Comparison of ENCODE assay signal across 8 mouse cellular contexts in genomic region chr7:45627261-45627660, GRCm38 (mm10). TPM values are rescaled to one million over a fixed set of nuclear protein-coding genes. Genes with fewer than 3 reads are reported as not detected.
DNase-seq lines count a peak whose midpoint lies in the region; ATAC-seq and TF ChIP-seq lines count a peak whose summit lies in the region.

Gene Rasip1 (plus strand): TSS chr7:45627488.

- no peaks in the 10 kb centered on the region; the same call in 1 of the 2 replicates for H3K79me2 ChIP-seq in heart, adult 2 months (replicated peaks; ENCODE audit: control insufficient read depth, insufficient read depth, low read length)

- intact Hi-C loops in heart, adult 2 months (cut with DNase I) = loop anchor here (1.0 to 2.0 kb wide), 2 partner anchors 13 to 38 kb away; no protein-coding TSS in a partner anchor

- TF ChIP-seq CTCF in heart, adult 2 months (IDR thresholded peaks at IDR 0.05) = no peak
- TF ChIP-seq CTCF in kidney, adult 2 months (conservative IDR thresholded peaks at IDR 0.05; ENCODE audit: insufficient read depth, insufficient read length, low read depth, low read length) = no peak
- TF ChIP-seq CTCF in lung, postnatal 0 days (IDR thresholded peaks at IDR 0.05) = no peak

- H3K4me1 ChIP-seq in neural tube, embryonic 11.5 days (ENCODE audit: control insufficient read depth, insufficient read depth, low read length) = no peaks in the 10 kb centered on the region; the same call in 1 of the 2 replicates
- H3K4me1 ChIP-seq in heart, adult 2 months (ENCODE audit: control insufficient read depth, insufficient read depth, low read length) = peaks cover 2% of the 10 kb centered on the region; the same call in 1 of the 2 replicates
- H3K4me1 ChIP-seq in kidney, adult 2 months (ENCODE audit: control insufficient read depth, insufficient read depth, low read length) = no peaks in the 10 kb centered on the region
- peaks cover 3% of the 10 kb centered on the region; the same call in 1 of the 2 replicates for H3K4me1 ChIP-seq in lung, postnatal 0 days (ENCODE audit: insufficient read depth, low read depth, low read length)

- peak; percentile 97 for TF ChIP-seq POLR2A in heart, adult 2 months (IDR thresholded peaks at IDR 0.05; ENCODE audit: insufficient read depth, low read depth, low read length)
- TF ChIP-seq POLR2A in kidney, adult 2 months (IDR thresholded peaks at IDR 0.05; ENCODE audit: low read depth, low read length) = peak; percentile 50

- no peak for ATAC-seq in neural tube, embryonic 11.5 days (ENCODE audit: insufficient read depth, low FRiP score, low TSS enrichment)
- ATAC-seq in lung, postnatal 0 days = peak; percentile 74

- 0 out of 2 replicates have a peak, but pooled peaks have one; percentile 76 for TF ChIP-seq EP300 in heart, adult 2 months (IDR thresholded peaks at IDR 0.05; ENCODE audit: insufficient read depth, low read depth, low read length)
- peak; percentile 59 for TF ChIP-seq EP300 in lung, postnatal 0 days (IDR thresholded peaks at IDR 0.05)

- WGBS in neural tube, embryonic 11.5 days = 89% methylated on average over 9 of the region's 9 CpGs
- WGBS in heart, adult 2 months = 50% methylated on average over 9 of the region's 9 CpGs
- WGBS in kidney, adult 2 months = 71% methylated on average over 9 of the region's 9 CpGs
- WGBS in lung, postnatal 0 days = 64% methylated on average over 9 of the region's 9 CpGs

- no peaks in the 10 kb centered on the region for H3K9me3 ChIP-seq in neural tube, embryonic 11.5 days (ENCODE audit: control insufficient read depth, low read length)
- no peaks in the 10 kb centered on the region for H3K9me3 ChIP-seq in lung, postnatal 0 days (ENCODE audit: low read length)

- DNase-seq in neural tube, embryonic 11.5 days (ENCODE audit: low spot score) = no peak
- no peak for DNase-seq in neural tube, embryonic 10.5 days (ENCODE audit: extremely low spot score, low spot score)
- peak; percentile 76 to 81 for DNase-seq in heart, adult 2 months
- DNase-seq in kidney, adult 2 months = peak; percentile 79
- peak; percentile 83 for DNase-seq in lung, postnatal 0 days (ENCODE audit: low spot score)
- DNase-seq in retina, embryonic 14.5 days (ENCODE audit: low spot score) = no peak
- no peak for DNase-seq in Muller cell, postnatal 12 days (ENCODE audit: inconsistent ontology term)
- no peak for DNase-seq in right cerebral cortex, postnatal 4 days

- H3K36me3 ChIP-seq in neural tube, embryonic 11.5 days (ENCODE audit: control insufficient read depth, insufficient read depth, low read length) = no peaks in the 10 kb centered on the region
- peaks cover 8% of the 10 kb centered on the region for H3K36me3 ChIP-seq in heart, adult 2 months (ENCODE audit: control insufficient read depth, insufficient read depth, low read length)
- H3K36me3 ChIP-seq in kidney, adult 2 months (ENCODE audit: control insufficient read depth, insufficient read depth, low read length) = no peaks in the 10 kb centered on the region
- no peaks in the 10 kb centered on the region for H3K36me3 ChIP-seq in lung, postnatal 0 days (ENCODE audit: insufficient read depth, low read length)

- H3K4me3 ChIP-seq in neural tube, embryonic 11.5 days (ENCODE audit: low read depth, low read length) = peak within 1 kb of the TSS; percentile 46
- H3K4me3 ChIP-seq in heart, adult 2 months = peak within 1 kb of the TSS; percentile 65
- H3K4me3 ChIP-seq in kidney, adult 2 months (ENCODE audit: insufficient read depth, low read depth, low read length) = peak within 1 kb of the TSS; percentile 52
- peak within 1 kb of the TSS; percentile 58 for H3K4me3 ChIP-seq in lung, postnatal 0 days (ENCODE audit: low read depth, low read length)

- H3K9ac ChIP-seq in neural tube, embryonic 11.5 days (ENCODE audit: low read length) = peak within 1 kb of the TSS; percentile 81
- H3K9ac ChIP-seq in heart, adult 2 months (ENCODE audit: low read depth, low read length) = peak within 1 kb of the TSS; percentile 78
- H3K9ac ChIP-seq in lung, postnatal 0 days (replicated peaks; ENCODE audit: low read depth) = peak within 1 kb of the TSS; percentile 66

- peak within 1 kb of the TSS; percentile 92 for H3K4me2 ChIP-seq in neural tube, embryonic 11.5 days (ENCODE audit: low read depth)
- peak within 1 kb of the TSS; percentile 89 for H3K4me2 ChIP-seq in lung, postnatal 0 days (replicated peaks; ENCODE audit: low read depth, low read length)

- H3K27ac ChIP-seq in neural tube, embryonic 11.5 days (ENCODE audit: low read depth, low read length) = 0 out of 2 replicates have a peak within 1 kb of the TSS, but pooled peaks have one; percentile 46
- H3K27ac ChIP-seq in heart, adult 2 months = peak within 1 kb of the TSS; percentile 96
- H3K27ac ChIP-seq in kidney, adult 2 months (ENCODE audit: insufficient read depth, low read depth, low read length) = peak within 1 kb of the TSS; percentile 65
- peak within 1 kb of the TSS; percentile 90 for H3K27ac ChIP-seq in lung, postnatal 0 days (ENCODE audit: low read length)

- peaks cover 9% of the 10 kb centered on the region for H3K27me3 ChIP-seq in neural tube, embryonic 11.5 days (ENCODE audit: control insufficient read depth, insufficient read depth, low read length)
- H3K27me3 ChIP-seq in heart, adult 2 months (ENCODE audit: control insufficient read depth, insufficient read depth, low read length) = no peaks in the 10 kb centered on the region
- no peaks in the 10 kb centered on the region; the same call in 1 of the 2 replicates for H3K27me3 ChIP-seq in kidney, adult 2 months (replicated peaks; ENCODE audit: control insufficient read depth, insufficient read depth, low read length)
- H3K27me3 ChIP-seq in lung, postnatal 0 days (replicated peaks; ENCODE audit: insufficient read depth, low read length) = no peaks in the 10 kb centered on the region

RNA-seq across cellular contexts. Expression of gene Rasip1, which starts in this region (rescaled TPM):
- polyA plus RNA-seq in neural tube, embryonic 11.5 days (2014; fragmentation: Nextera tagmentation; extraction: Ambion mirVana) = 5.7 and 7.5 TPM in 2 replicates
- total RNA-seq in heart, adult 2 months (2021) = 10 to 100 TPM; 25.0 to 25.5 TPM
- 30.5 and 30.9 TPM in 2 replicates for polyA plus RNA-seq in heart, adult 2 months (2012; rRNA removed)
- 19.9 and 20.4 TPM in 2 replicates for polyA plus RNA-seq in kidney, adult 2 months (2012; rRNA removed)
- polyA plus RNA-seq in lung, postnatal 0 days (2015; fragmentation: Nextera tagmentation; extraction: Ambion mirVana) = 43.3 and 49.0 TPM in 2 replicates

Comparison
In these comparisons a context has a peak if more than half of its experiments do, and no peak if none do; other contexts are left out.
1. DNase-seq: peak in heart, adult 2 months (2 of 2), kidney, adult 2 months (single experiment) and lung, postnatal 0 days (single experiment); none in neural tube, embryonic 11.5 days (single experiment), neural tube, embryonic 10.5 days (single experiment), retina, embryonic 14.5 days (single experiment), Muller cell, postnatal 12 days (single experiment) and right cerebral cortex, postnatal 4 days (single experiment).
2. H3K27ac ChIP-seq: peak in every context shown above with its lines; median percentile 96 in heart, adult 2 months; 90 in lung, postnatal 0 days; 65 in kidney, adult 2 months; 46 in neural tube, embryonic 11.5 days.
3. Peak in every context shown above with its lines, with median percentiles within 50 percentile points of each other: H3K4me3 ChIP-seq and H3K9ac ChIP-seq.